Mouse (Mus musculus) limb, embryonic 15.5 days (tissue): Measurements from ENCODE around the gene Psmg3. TPM values are rescaled to one million over a fixed set of nuclear protein-coding genes. Genes with fewer than 3 reads are reported as not detected.

Experiments
- ATAC-seq: fragments of 200-750 bp; cut with Nextera tagmentation; 2 replicates; pipeline ENCODE4 v1.8.0; 2017; ENCODE audit warnings: low read depth, moderate TSS enrichment; ENCODE audit not compliant: insufficient number of reproducible peaks, low FRiP score, low TSS enrichment
- H3K27ac ChIP-seq: fragments of 300-500 bp; sonication (generic); 2 replicates; pipeline ENCODE4 v1.5.1; 2015; ENCODE audit warnings: moderate library complexity, mild to moderate bottlenecking, inconsistent platforms
- H3K27me3 ChIP-seq: fragments of 300-500 bp; sonication (generic); 2 replicates; pipeline ENCODE4 v1.6.1; 2015; ENCODE audit warnings: inconsistent platforms
- H3K36me3 ChIP-seq: fragments of 300-500 bp; sonication (generic); 2 replicates; pipeline ENCODE4 v1.6.1; 2015; ENCODE audit warnings: inconsistent platforms
- H3K4me1 ChIP-seq: fragments of 300-500 bp; sonication (generic); 2 replicates; pipeline ENCODE4 v1.6.1; 2015; ENCODE audit warnings: inconsistent platforms
- H3K4me2 ChIP-seq: fragments of 300-500 bp; sonication (generic); 2 replicates; pipeline ENCODE4 v1.6.1; 2015; ENCODE audit warnings: mild to moderate bottlenecking, inconsistent platforms
- H3K4me3 ChIP-seq: fragments of 300-500 bp; sonication (generic); 2 replicates; pipeline ENCODE4 v1.5.1; 2015; ENCODE audit warnings: mild to moderate bottlenecking, inconsistent platforms
- H3K9ac ChIP-seq: fragments of 300-500 bp; sonication (generic); 2 replicates; pipeline ENCODE4 v1.6.1; 2015; ENCODE audit warnings: inconsistent platforms
- H3K9me3 ChIP-seq: fragments of 300-500 bp; sonication (generic); 2 replicates; pipeline ENCODE4 v1.6.1; 2016; ENCODE audit warnings: inconsistent platforms
- WGBS: fragments of 180-500 bp; shearing (Covaris S2); methylation state at CpG from one replicate; pipeline ENCODE4 v1.1.7; 2015; 5-methylcytosine and 5-hydroxymethylcytosine counted together
- polyA plus RNA-seq: library from polyadenylated mRNA; unstranded; fragments of >200 nt; fragmentation: Nextera tagmentation; extraction: Ambion mirVana; gene quantifications from 2 replicates; pipeline ENCODE4 v1.2.1, GENCODE M21; 2015

Gene Psmg3
- polyA plus RNA-seq, 1 experiment from 2014 or later: 68.5 TPM

GRCm38 (mm10) chr5:139799801-139800590 is 26.7 kb downstream of the Psmg3 start:
- H3K4me3 ChIP-seq: no peak overlapping the region
- no peak overlapping the region for H3K4me2 ChIP-seq
- peaks cover 50% of the 10 kb centered on the region for H3K4me1 ChIP-seq
- H3K9me3 ChIP-seq: no peaks in the 10 kb centered on the region
- no peaks in the 10 kb centered on the region for H3K27me3 ChIP-seq
- no peak overlapping the region for H3K27ac ChIP-seq
- ATAC-seq: no peak
- no peak overlapping the region for H3K9ac ChIP-seq
- WGBS: 93% methylated on average over 33 of the region's 33 CpGs
- peaks cover 22% of the 10 kb centered on the region for H3K36me3 ChIP-seq

- Histone ChIP-seq H3K4me2 (no peak overlapping the region), H3K9ac (no peak overlapping the region), H3K27ac (no peak overlapping the region), H3K4me3 (no peak overlapping the region), H3K36me3 (peaks cover 22% of the 10 kb centered on the region), H3K9me3 (no peaks in the 10 kb centered on the region), H3K27me3 (no peaks in the 10 kb centered on the region), H3K4me1 (peaks cover 53% of the 10 kb centered on the region)
- 84% methylated on average over 9 of the region's 9 CpGs for WGBS
- no peak for ATAC-seq
These were observed 27.6 kb downstream of the Psmg3 start for GRCm38 (mm10) chr5:139799041-139799440.

DNA sequence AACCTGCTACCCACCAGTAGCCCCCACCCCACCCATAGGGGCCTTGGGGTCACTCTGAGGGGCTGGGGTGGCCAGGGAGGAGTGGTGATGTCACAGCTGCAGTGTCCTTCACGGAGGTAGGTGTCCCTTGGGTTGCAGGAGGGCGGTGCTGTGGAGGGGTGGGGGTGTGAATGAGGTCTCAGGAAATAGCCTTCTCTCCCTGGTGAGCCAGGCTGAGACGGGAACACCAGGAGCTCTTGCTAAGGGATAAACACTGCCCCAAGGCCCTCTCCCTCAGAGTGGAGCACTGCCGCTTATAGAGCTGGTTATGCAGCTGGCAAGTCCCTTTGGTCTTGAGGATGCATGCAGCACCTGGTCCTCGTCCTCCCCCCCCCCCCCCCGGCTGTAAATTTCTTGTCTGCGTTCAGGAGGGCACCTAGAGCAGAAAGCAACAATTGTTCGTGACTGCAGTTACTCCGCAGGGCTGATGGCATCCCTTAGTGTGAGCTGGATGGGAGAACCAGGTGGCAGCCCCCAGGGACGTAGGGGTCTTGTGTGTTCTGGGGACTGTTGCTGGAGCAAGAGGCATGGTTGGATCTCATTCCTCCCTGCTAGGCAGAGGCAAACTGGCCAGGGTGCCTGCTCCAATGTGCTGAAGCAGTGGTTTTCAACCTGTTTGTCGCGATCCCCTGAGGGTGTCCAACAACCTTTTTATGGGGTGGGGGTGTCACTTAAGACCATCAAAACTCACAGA is 28.4 kb downstream of the Psmg3 start:
- Histone ChIP-seq H3K4me3 (no peak overlapping the region), H3K9ac (peak overlapping the region; percentile 26; the same call in 1 of the 2 replicates), H3K27ac (0 out of 2 replicates have a peak overlapping the region, but pooled peaks have one; percentile 5), H3K36me3 (peaks cover 22% of the 10 kb centered on the region), H3K4me2 (peak overlapping the region; percentile 27), H3K4me1 (peaks cover 53% of the 10 kb centered on the region), H3K9me3 (no peaks in the 10 kb centered on the region), H3K27me3 (no peaks in the 10 kb centered on the region)
- no peak for ATAC-seq
- WGBS: 33% methylated on average over 12 of the region's 12 CpGs

GRCm38 (mm10) chr5:139797473-139798167 is 29.1 kb downstream of the Psmg3 start:
- no peaks in the 10 kb centered on the region for H3K27me3 ChIP-seq
- no peaks in the 10 kb centered on the region for H3K9me3 ChIP-seq
- H3K4me1 ChIP-seq: peaks cover 55% of the 10 kb centered on the region
- peak overlapping the region; percentile 34 for H3K4me2 ChIP-seq
- H3K27ac ChIP-seq: peak overlapping the region; percentile 75
- no peak overlapping the region for H3K4me3 ChIP-seq
- H3K9ac ChIP-seq: peak overlapping the region; percentile 26; the same call in 1 of the 2 replicates
- 39% methylated on average over 11 of the region's 11 CpGs for WGBS
- ATAC-seq: no peak
- H3K36me3 ChIP-seq: peaks cover 22% of the 10 kb centered on the region

DNA sequence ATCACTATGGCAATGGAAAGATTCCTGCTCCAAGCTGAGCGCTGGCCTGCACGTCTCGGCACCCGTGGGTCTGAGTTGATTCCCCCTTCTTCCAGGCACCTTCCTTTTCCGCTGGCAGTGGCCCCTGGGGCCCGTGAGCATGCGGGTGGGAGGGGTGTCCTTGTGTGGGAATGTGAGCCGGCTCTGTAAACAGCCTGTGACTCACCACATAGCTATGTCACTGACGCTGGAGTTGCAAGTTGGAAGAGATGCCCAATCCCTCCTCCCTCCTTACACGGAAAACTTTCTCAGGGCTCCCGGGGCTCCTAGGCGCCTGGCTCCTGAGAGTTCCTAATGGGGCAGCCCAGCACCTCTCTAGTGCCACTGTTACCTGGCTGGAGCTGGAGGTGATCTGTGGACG is 29.8 kb downstream of the Psmg3 start:
- H3K36me3 ChIP-seq: peaks cover 22% of the 10 kb centered on the region
- H3K27me3 ChIP-seq: no peaks in the 10 kb centered on the region
- peak overlapping the region; percentile 34 for H3K4me2 ChIP-seq
- peak; percentile 57; the same call in 1 of the 2 replicates for ATAC-seq
- H3K4me1 ChIP-seq: peaks cover 61% of the 10 kb centered on the region
- H3K27ac ChIP-seq: peak overlapping the region; percentile 75
- WGBS: 10% methylated on average over 13 of the region's 13 CpGs
- H3K4me3 ChIP-seq: peak overlapping the region; percentile 15
- H3K9me3 ChIP-seq: no peaks in the 10 kb centered on the region
- 0 out of 2 replicates have a peak overlapping the region, but pooled peaks have one; percentile 17 for H3K9ac ChIP-seq

- ATAC-seq: no peak
- H3K4me1 ChIP-seq: peaks cover 66% of the 10 kb centered on the region
- H3K4me2 ChIP-seq: peak overlapping the region; percentile 34; the same call in 1 of the 2 replicates
- no peaks in the 10 kb centered on the region for H3K27me3 ChIP-seq
- H3K4me3 ChIP-seq: 0 out of 2 replicates have a peak overlapping the region, but pooled peaks have one; percentile 15
- no peak overlapping the region for H3K9ac ChIP-seq
- peaks cover 17% of the 10 kb centered on the region for H3K36me3 ChIP-seq
- WGBS: 71% methylated on average over 9 of the region's 9 CpGs
- no peaks in the 10 kb centered on the region for H3K9me3 ChIP-seq
- peak overlapping the region; percentile 75; the same call in 1 of the 2 replicates for H3K27ac ChIP-seq
These were observed 30.6 kb downstream of the Psmg3 start for GRCm38 (mm10) chr5:139796001-139796620.

GRCm38 (mm10) chr5:139794938-139795337 is 31.7 kb downstream of the Psmg3 start:
- no peak for ATAC-seq
- H3K4me3 ChIP-seq: no peak overlapping the region
- H3K4me1 ChIP-seq: peaks cover 70% of the 10 kb centered on the region
- no peak overlapping the region for H3K4me2 ChIP-seq
- H3K27ac ChIP-seq: no peak overlapping the region
- H3K36me3 ChIP-seq: peaks cover 5% of the 10 kb centered on the region
- H3K9ac ChIP-seq: no peak overlapping the region
- 58% methylated on average over 10 of the region's 10 CpGs for WGBS
- H3K27me3 ChIP-seq: no peaks in the 10 kb centered on the region
- no peaks in the 10 kb centered on the region for H3K9me3 ChIP-seq

GRCm38 (mm10) chr5:139794137-139794536 is 32.5 kb downstream of the Psmg3 start:
- H3K4me1 ChIP-seq: peaks cover 70% of the 10 kb centered on the region
- no peak overlapping the region for H3K4me3 ChIP-seq

DNA sequence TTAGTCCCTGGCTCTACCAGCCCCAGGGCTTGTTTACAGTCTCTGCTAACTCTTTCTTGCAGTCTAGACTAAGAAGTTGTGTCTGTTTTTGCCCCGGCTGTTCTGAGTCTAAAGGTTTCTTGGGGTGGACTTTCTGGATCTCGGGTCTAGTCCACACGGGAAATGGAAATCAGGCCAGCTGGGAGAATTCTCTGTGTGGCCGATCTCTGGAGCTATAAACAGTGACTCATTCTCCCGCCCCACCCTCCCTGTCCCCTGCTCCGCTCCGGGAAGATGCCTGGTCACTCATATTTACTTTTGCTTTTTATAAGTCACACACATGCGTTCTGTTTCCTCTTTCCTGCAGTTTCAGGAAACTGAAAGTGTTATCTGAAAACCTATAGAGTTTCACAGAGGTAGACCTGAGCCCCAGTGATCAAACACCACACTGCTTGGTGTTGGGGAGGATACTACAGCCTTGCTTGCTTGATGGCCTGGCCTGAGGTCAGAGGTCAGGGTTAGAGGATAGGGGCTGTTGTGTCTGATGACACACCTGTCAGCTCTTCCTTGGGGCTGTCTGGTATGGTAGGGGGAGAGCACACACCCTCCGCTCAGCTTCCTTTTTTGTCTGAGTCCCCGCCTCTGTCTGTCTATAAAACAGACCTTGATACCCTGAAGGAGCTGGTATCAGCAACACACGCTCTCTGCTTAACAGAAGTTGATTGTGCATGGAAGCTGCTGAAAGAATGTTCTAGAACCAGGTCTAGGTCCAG is 33.2 kb downstream of the Psmg3 start:
- Histone ChIP-seq H3K4me1 (peaks cover 68% of the 10 kb centered on the region), H3K4me2 (peak overlapping the region; percentile 100; the same call in 1 of the 2 replicates), H3K9me3 (no peaks in the 10 kb centered on the region), H3K36me3 (no peaks in the 10 kb centered on the region), H3K4me3 (peak overlapping the region; percentile 2; the same call in 1 of the 2 replicates), H3K27ac (peak overlapping the region; percentile 51; the same call in 1 of the 2 replicates), H3K27me3 (no peaks in the 10 kb centered on the region), H3K9ac (no peak overlapping the region)
- 42% methylated on average over 11 of the region's 11 CpGs for whole genome bisulfite sequencing
- ATAC-seq: no peak

More at GRCm38 (mm10) chr5:139794137-139794536, 32.5 kb downstream of the Psmg3 start:
- ATAC-seq: no peak
- no peak overlapping the region for H3K4me2 ChIP-seq
- H3K27me3 ChIP-seq: no peaks in the 10 kb centered on the region
- H3K27ac ChIP-seq: no peak overlapping the region
- H3K9me3 ChIP-seq: no peaks in the 10 kb centered on the region
- H3K9ac ChIP-seq: no peak overlapping the region
- H3K36me3 ChIP-seq: no peaks in the 10 kb centered on the region
- WGBS: 69% methylated on average over 5 of the region's 5 CpGs

DNA sequence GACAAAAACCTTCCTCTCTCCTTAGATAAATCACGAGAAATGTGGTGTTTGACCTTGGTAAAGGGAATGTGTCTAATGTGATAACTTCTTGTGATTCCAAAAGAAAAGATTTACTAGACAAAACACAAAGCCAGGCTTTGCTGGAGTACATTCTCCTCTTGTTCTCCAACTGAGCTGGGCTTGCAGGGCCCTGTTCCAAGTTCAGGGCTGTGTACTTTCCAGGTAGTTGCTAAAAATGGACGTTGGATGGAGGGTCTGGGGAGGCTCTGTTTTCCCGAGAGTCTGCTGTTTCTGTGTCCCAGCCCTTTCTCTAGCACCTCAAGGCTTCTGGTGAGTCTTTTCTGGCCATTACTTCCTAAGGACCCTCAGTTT is 33.7 kb downstream of the Psmg3 start:
- Histone ChIP-seq H3K9me3 (no peaks in the 10 kb centered on the region), H3K4me2 (peak overlapping the region; percentile 100; the same call in 1 of the 2 replicates), H3K27ac (peak overlapping the region; percentile 51; the same call in 1 of the 2 replicates), H3K4me3 (peak overlapping the region; percentile 2; the same call in 1 of the 2 replicates), H3K36me3 (no peaks in the 10 kb centered on the region), H3K9ac (no peak overlapping the region), H3K4me1 (peaks cover 63% of the 10 kb centered on the region), H3K27me3 (no peaks in the 10 kb centered on the region)
- ATAC-seq: no peak
- WGBS: 39% methylated on average over 3 of the region's 3 CpGs
